Mouse (Mus musculus): Measurements from ENCODE around the gene Sim1. TPM values are rescaled to one million over a fixed set of nuclear protein-coding genes. Genes with fewer than 3 reads are reported as not detected.

Sim1 gene
- 0.16 TPM in 1 of 2 replicates, not detected in the other for polyA plus RNA-seq (2012; rRNA removed; ENCODE audit: low replicate concordance)

DNA sequence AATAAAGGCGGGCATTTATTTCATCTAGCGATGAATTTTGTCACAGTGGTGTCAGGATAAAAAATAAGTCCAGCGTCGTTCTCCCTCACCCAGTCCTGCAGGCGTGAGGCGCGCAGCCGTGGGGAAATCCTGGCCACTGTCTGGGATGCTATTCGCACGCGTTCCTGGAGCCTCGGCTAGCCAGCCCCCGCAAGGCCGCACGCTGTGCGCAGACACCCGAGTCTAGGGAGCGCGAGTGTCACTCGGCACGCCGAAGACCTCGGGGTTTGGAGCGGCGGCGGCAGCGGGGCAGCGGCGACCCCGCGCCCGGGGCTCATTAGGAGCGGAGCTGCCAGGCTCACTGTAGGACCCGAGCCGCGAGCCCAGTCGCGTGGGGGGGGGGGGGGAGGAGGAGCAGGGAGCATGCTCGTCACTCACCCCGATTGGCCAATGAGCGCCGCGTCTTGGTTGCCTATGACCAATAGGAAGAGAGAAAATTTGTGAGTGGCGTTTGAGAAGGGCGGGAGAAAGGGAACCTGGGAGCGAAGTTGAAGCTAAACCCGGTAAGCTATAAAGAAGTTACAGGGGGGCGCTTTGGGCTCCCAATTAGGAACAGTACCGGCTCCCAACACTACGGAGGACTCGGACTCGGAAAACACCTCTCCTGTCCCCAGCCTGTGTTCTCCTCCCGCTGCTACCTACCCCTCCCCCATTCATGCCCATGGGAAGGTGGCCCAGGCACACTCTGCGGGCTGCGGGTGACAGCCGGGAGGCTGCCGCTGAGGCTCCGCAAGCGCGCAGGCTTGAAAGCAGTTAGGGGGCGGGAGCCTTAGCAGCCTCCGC is at the start of gene Sim1:
Gene Sim1, plus strand, starts transcription at position 585 of the 822 bp plus-strand sequence.

